Mouse (Mus musculus): ENCODE data around the gene Hs3st5.

- no peak for TF ChIP-seq CTCF (conservative IDR thresholded peaks at IDR 0.05; ENCODE audit: low read length)
- no peak for TF ChIP-seq POU5F1 (IDR thresholded peaks at IDR 0.05; ENCODE audit: borderline replicate concordance, low read length)
- no peak for TF ChIP-seq NANOG (IDR thresholded peaks at IDR 0.05; ENCODE audit: borderline replicate concordance, low read length)
These were observed 6.9 kb upstream of the Hs3st5 start for GRCm38 (mm10) chr10:36499713-36500112.
